Mouse (Mus musculus) heart, embryonic 13.5 days (tissue): Measurements from ENCODE around the gene Adap1. TPM values are rescaled to one million over a fixed set of nuclear protein-coding genes. Genes with fewer than 3 reads are reported as not detected.

Source experiments
- ATAC-seq: fragments of 200-750 bp; cut with Nextera tagmentation; 2 replicates; pipeline ENCODE4 v1.8.0; 2017; ENCODE audit warnings: moderate TSS enrichment; ENCODE audit not compliant: insufficient number of reproducible peaks, low FRiP score, low TSS enrichment; ENCODE audit errors: extremely low read depth
- H3K27ac ChIP-seq: fragments of 300-500 bp; sonication (generic); replicated peaks from 2 replicates; pipeline ENCODE4 v1.5.1; 2015; ENCODE audit warnings: moderate library complexity, mild to moderate bottlenecking, inconsistent platforms
- H3K27me3 ChIP-seq: fragments of 300-500 bp; sonication (generic); replicated peaks from 2 replicates; pipeline ENCODE4 v1.6.1; 2015; ENCODE audit warnings: mild to moderate bottlenecking, inconsistent platforms
- H3K36me3 ChIP-seq: fragments of 300-500 bp; sonication (generic); 2 replicates; pipeline ENCODE4 v1.6.1; 2015; ENCODE audit warnings: mild to moderate bottlenecking, inconsistent platforms
- H3K4me1 ChIP-seq: fragments of 300-500 bp; sonication (generic); 2 replicates; pipeline ENCODE4 v1.6.1; 2015; ENCODE audit warnings: inconsistent platforms
- H3K4me2 ChIP-seq: fragments of 300-500 bp; sonication (generic); 2 replicates; pipeline ENCODE4 v1.6.1; 2015; ENCODE audit warnings: inconsistent platforms, mild to moderate bottlenecking, moderate library complexity
- H3K4me3 ChIP-seq: fragments of 300-500 bp; sonication (generic); 2 replicates; pipeline ENCODE4 v1.5.1; 2015; ENCODE audit warnings: moderate library complexity, mild to moderate bottlenecking, inconsistent platforms
- H3K9ac ChIP-seq: fragments of 300-500 bp; sonication (generic); 2 replicates; pipeline ENCODE4 v1.6.1; 2015; ENCODE audit warnings: inconsistent platforms, mild to moderate bottlenecking, moderate library complexity
- H3K9me3 ChIP-seq: fragments of 300-500 bp; sonication (generic); 2 replicates; pipeline ENCODE4 v1.6.1; 2016; ENCODE audit warnings: inconsistent platforms
- WGBS: fragments of 180-500 bp; shearing (Covaris S2); methylation state at CpG from one replicate; pipeline ENCODE4 v1.1.7; 2015; ENCODE audit warnings: mixed read lengths; 5-methylcytosine and 5-hydroxymethylcytosine counted together
- polyA plus RNA-seq: library from polyadenylated mRNA; unstranded; fragments of >200 nt; fragmentation: Nextera tagmentation; extraction: Ambion mirVana; gene quantifications from 2 replicates; pipeline ENCODE4 v1.2.1, GENCODE M21; 2015

Gene Adap1
- polyA plus RNA-seq, 1 experiment from 2014 or later = 0.70 TPM

GRCm38 (mm10) chr5:139332590-139333272 lies 7.3 kb upstream of the Adap1 start:
- Histone ChIP-seq H3K4me1 (peaks cover 21% of the 10 kb centered on the region), H3K4me2 (no peak overlapping the region), H3K4me3 (no peak overlapping the region), H3K9me3 (no peaks in the 10 kb centered on the region), H3K27ac (no peak overlapping the region), H3K9ac (peak overlapping the region; percentile 48; the same call in 1 of the 2 replicates), H3K36me3 (peaks cover 32% of the 10 kb centered on the region), H3K27me3 (peaks cover 27% of the 10 kb centered on the region)
- no peak; the same call in 1 of the 2 replicates for ATAC-seq
- 65% methylated on average over 8 of the region's 8 CpGs for WGBS

GRCm38 (mm10) chr5:139331742-139332141 lies 6.3 kb upstream of the Adap1 start:
- no peaks in the 10 kb centered on the region for H3K9me3 ChIP-seq
- peaks cover 37% of the 10 kb centered on the region for H3K27me3 ChIP-seq
- no peak overlapping the region for H3K4me2 ChIP-seq
- peaks cover 22% of the 10 kb centered on the region for H3K36me3 ChIP-seq
- no peak overlapping the region for H3K27ac ChIP-seq
- H3K4me1 ChIP-seq = peaks cover 13% of the 10 kb centered on the region
- WGBS = 20% methylated on average over 8 of the region's 8 CpGs
- H3K4me3 ChIP-seq = no peak overlapping the region
- ATAC-seq = no peak
- no peak overlapping the region for H3K9ac ChIP-seq

- Histone ChIP-seq H3K4me2 (no peak overlapping the region), H3K9me3 (no peaks in the 10 kb centered on the region), H3K9ac (no peak overlapping the region), H3K27me3 (peaks cover 46% of the 10 kb centered on the region), H3K27ac (no peak overlapping the region), H3K36me3 (peaks cover 13% of the 10 kb centered on the region), H3K4me1 (peaks cover 14% of the 10 kb centered on the region), H3K4me3 (no peak overlapping the region)
- no peak for ATAC-seq
- WGBS = 68% methylated on average over 7 of the region's 7 CpGs
These were observed 5.3 kb upstream of the Adap1 start for GRCm38 (mm10) chr5:139330766-139331165.

- Histone ChIP-seq H3K36me3 (no peaks in the 10 kb centered on the region), H3K4me1 (peaks cover 34% of the 10 kb centered on the region), H3K4me3 (no peak overlapping the region), H3K27me3 (peaks cover 76% of the 10 kb centered on the region), H3K9me3 (no peaks in the 10 kb centered on the region), H3K4me2 (no peak overlapping the region), H3K27ac (no peak overlapping the region), H3K9ac (no peak overlapping the region)
- ATAC-seq = no peak
- WGBS = 51% methylated on average over 7 of the region's 7 CpGs
These were observed 2.2 kb upstream of the Adap1 start for GRCm38 (mm10) chr5:139327634-139328020.

GRCm38 (mm10) chr5:139326986-139327633 lies 1.7 kb upstream of the Adap1 start:
- no peak overlapping the region for H3K9ac ChIP-seq
- H3K4me3 ChIP-seq = no peak overlapping the region
- H3K9me3 ChIP-seq = no peaks in the 10 kb centered on the region
- H3K4me2 ChIP-seq = no peak overlapping the region
- ATAC-seq = no peak
- no peaks in the 10 kb centered on the region for H3K36me3 ChIP-seq
- 61% methylated on average over 7 of the region's 7 CpGs for WGBS
- no peak overlapping the region for H3K27ac ChIP-seq
- peaks cover 29% of the 10 kb centered on the region for H3K4me1 ChIP-seq
- peaks cover 82% of the 10 kb centered on the region for H3K27me3 ChIP-seq

GRCm38 (mm10) chr5:139326111-139326696 lies 782 bp upstream of the Adap1 start:
- Histone ChIP-seq H3K27ac (no peak overlapping the region), H3K27me3 (peaks cover 81% of the 10 kb centered on the region), H3K9ac (no peak overlapping the region), H3K4me2 (no peak overlapping the region), H3K4me1 (peaks cover 25% of the 10 kb centered on the region), H3K4me3 (no peak overlapping the region; the same call in 1 of the 2 replicates), H3K36me3 (no peaks in the 10 kb centered on the region), H3K9me3 (no peaks in the 10 kb centered on the region)
- ATAC-seq = no peak
- WGBS = 60% methylated on average over 13 of the region's 13 CpGs

GRCm38 (mm10) chr5:139324691-139325394 lies 579 bp downstream of the Adap1 start:
- peak overlapping the region; percentile 84 for H3K9ac ChIP-seq
- no peaks in the 10 kb centered on the region for H3K36me3 ChIP-seq
- no peak overlapping the region for H3K27ac ChIP-seq
- H3K9me3 ChIP-seq = no peaks in the 10 kb centered on the region
- H3K4me1 ChIP-seq = peaks cover 25% of the 10 kb centered on the region
- peak overlapping the region; percentile 97 for H3K4me2 ChIP-seq
- peak overlapping the region; percentile 71 for H3K4me3 ChIP-seq
- 0 out of 2 replicates have a peak, but pooled peaks have one; percentile 14 for ATAC-seq
- WGBS = 3% methylated on average over 50 of the region's 62 CpGs
- H3K27me3 ChIP-seq = peaks cover 77% of the 10 kb centered on the region

- WGBS = 57% methylated on average over 5 of the region's 5 CpGs
- Histone ChIP-seq H3K4me2 (peak overlapping the region; percentile 97), H3K27me3 (peaks cover 73% of the 10 kb centered on the region), H3K9ac (no peak overlapping the region), H3K36me3 (no peaks in the 10 kb centered on the region), H3K9me3 (no peaks in the 10 kb centered on the region), H3K4me1 (peaks cover 25% of the 10 kb centered on the region), H3K4me3 (peak overlapping the region; percentile 71; the same call in 1 of the 2 replicates), H3K27ac (no peak overlapping the region)
- no peak for ATAC-seq
These were observed 1.4 kb downstream of the Adap1 start for GRCm38 (mm10) chr5:139324045-139324491.

GRCm38 (mm10) chr5:139323260-139323924 lies 2.0 kb downstream of the Adap1 start:
- Histone ChIP-seq H3K4me1 (peaks cover 25% of the 10 kb centered on the region), H3K9me3 (no peaks in the 10 kb centered on the region), H3K36me3 (no peaks in the 10 kb centered on the region), H3K27me3 (peaks cover 76% of the 10 kb centered on the region), H3K9ac (no peak overlapping the region), H3K4me3 (no peak overlapping the region), H3K4me2 (peak overlapping the region; percentile 97; the same call in 1 of the 2 replicates), H3K27ac (no peak overlapping the region)
- 69% methylated on average over 9 of the region's 9 CpGs for WGBS
- ATAC-seq = no peak

- WGBS = 68% methylated on average over 6 of the region's 6 CpGs
- H3K4me3 ChIP-seq = no peak overlapping the region
- H3K27me3 ChIP-seq = peaks cover 63% of the 10 kb centered on the region
- H3K9me3 ChIP-seq = no peaks in the 10 kb centered on the region
- no peak for ATAC-seq
- peaks cover 25% of the 10 kb centered on the region for H3K4me1 ChIP-seq
- no peak overlapping the region for H3K9ac ChIP-seq
- H3K27ac ChIP-seq = no peak overlapping the region
- no peak overlapping the region for H3K4me2 ChIP-seq
- no peaks in the 10 kb centered on the region for H3K36me3 ChIP-seq
These were observed 4.1 kb downstream of the Adap1 start for GRCm38 (mm10) chr5:139321331-139321730.

GRCm38 (mm10) chr5:139320424-139320823 lies 5.0 kb downstream of the Adap1 start:
- Histone ChIP-seq H3K9ac (no peak overlapping the region), H3K4me3 (no peak overlapping the region), H3K27me3 (peaks cover 54% of the 10 kb centered on the region), H3K4me2 (no peak overlapping the region), H3K9me3 (no peaks in the 10 kb centered on the region), H3K27ac (no peak overlapping the region), H3K36me3 (no peaks in the 10 kb centered on the region), H3K4me1 (peaks cover 20% of the 10 kb centered on the region)
- WGBS = 67% methylated on average over 7 of the region's 7 CpGs
- ATAC-seq = no peak
